Mouse (Mus musculus) left cerebral cortex, postnatal 36 days (tissue): ENCODE results near the gene Smim14. TPM values are rescaled to one million over a fixed set of nuclear protein-coding genes. Genes with fewer than 3 reads are reported as not detected.
A peak's percentile ranks its signal among the peaks of the same experiment; 100 is the strongest.

Source experiments
- DNase-seq, 2 experiments: peaks; one replicate each; pipeline ENCODE4 v3.0.0; 2021 to 2022; ENCODE audit warnings: low spot score in 2 of 2, mixed read lengths in 1 of 2
- intact Hi-C: fragments of 180-260 bp; cut with DNase I; formaldehyde crosslinking; loops from one replicate; pipeline ENCODE4 v1.15.1; 2025
- total RNA-seq, 2 experiments: library from RNA; stranded (reverse); gene quantifications; 2 replicates each; pipeline ENCODE4 v1.2.3; 2021

Gene Smim14
- total RNA-seq, 2 experiments from 2014 or later: 166 to 170 TPM

DNA sequence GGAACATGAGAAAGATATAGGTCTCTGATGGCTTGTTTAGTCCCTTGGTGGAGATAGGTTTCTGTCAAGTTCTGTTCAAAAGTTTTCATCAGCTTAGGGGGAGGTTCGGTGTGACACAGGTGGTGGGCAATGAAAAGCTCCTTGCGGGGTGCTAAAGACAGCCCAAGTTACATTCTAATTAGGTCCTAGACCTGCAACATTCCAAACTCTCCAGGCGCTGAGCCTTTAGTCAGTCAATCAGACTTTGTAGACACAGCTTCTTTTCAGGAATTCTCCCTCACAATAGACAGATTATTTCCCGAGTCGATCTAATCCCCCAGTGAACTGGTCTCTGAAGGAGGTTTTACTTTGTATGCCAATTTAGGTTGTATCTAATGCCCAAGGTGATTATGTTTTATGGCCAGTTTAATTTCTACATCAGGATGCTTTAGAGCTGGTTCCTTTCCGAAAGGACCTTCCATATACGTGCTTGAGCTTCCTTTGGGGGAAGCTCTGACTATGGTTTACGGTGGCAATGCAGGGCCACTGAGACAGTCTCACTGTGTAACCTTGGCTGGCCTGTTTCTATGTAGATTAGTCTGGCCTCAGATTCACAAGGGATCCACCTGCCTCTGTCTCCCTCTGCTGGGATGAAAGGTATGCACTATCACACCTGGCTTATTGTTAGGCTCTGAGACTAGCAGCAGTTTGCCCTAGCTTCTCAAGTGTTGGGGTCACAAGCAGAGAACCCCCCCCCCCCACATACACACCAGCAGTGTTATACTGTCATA, 11.1 kb downstream of the Smim14 start:
- intact Hi-C loops: no loop called here
- no peak for DNase-seq

DNA sequence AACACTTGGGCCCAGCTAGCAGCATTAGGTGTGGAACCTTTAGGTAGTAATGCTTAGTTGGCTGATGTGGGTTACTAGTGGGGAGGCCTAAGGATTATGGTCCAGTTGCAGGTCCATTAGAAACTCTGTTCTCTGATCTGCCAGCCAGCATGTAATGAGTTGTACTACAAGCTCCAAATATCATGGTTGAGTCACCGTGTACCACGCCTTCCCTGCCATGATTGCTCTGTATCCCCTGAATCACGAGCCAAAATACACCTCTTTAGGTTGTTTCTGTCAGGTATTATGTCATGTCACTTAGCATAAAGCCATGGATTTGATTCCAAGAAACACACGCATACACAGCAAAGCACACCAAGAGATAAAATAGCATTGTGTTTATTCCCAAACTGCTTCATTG, 12.2 kb downstream of the Smim14 start:
- intact Hi-C loops: no loop called here

DNA sequence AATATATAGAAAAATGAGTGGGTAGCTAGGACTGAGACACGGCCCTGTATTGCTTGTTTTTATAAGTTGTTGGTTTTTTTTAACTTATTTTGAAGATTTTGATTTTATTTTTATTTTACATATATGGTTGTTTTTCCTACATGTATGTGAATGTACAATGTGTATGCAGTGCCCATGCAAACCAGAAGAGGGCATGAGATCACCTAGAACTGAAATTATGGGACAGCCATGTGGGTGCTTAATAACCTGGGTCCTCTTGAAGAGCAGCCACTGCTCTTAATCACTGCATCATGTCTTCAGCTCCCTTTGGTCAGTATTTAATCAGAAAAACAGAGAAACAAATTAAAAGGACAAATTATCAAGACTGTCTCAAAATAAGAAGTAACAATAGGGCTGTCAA, 15.2 kb downstream of the Smim14 start:
- DNase-seq: no peak
- intact Hi-C loops: no loop called here

More for the DNA sequence above, 12.2 kb downstream of the Smim14 start:
- no peak for DNase-seq

DNA sequence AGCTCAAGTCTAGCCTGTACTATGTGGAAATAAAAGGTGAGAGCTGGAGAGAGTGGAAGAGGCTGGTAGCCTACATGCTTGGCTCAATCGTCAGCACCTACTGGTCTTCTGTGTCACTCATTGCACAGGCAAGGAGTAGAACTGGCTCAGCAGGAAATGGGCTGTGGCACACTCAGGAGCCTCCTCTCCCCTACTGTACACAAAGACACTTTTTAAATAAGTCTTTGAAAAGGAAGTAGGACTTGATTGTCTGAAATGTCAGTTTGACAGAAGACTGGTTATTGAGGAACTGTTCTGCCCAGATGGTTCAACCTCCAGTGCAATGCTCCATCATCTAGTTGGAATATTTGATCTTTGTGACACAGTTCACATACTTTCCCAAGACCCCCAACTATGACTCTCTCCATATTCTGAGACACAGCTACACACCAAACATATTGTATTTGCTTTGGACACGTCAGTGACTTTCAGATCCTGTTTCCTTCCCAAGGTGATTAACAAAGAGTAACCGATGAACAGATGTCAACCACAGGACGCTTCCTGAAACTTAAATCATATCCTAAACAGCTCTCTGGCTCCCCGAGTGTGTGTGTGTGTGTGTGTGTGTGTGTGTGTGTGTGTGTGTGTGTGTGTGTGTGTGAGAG, 22.2 kb downstream of the Smim14 start:
- intact Hi-C loops: no loop called here

DNA sequence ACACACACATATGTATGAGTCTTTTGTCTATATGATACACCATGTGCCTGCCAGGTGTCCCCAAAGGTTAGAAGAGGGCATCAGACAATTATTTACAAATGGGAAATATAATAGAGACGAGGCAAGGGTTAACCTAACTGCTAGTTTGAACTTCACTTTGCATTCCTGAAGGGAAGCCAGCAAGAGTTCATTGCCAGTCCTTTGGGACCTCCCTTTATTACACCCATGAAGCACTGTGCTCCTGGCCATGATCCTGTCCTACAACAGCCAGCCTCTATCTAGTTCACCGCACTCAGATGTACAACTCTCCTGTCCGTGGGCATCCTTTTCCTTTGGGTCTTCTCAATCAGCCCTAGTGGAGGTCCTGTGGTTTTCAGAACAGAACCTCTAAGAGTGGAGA, 23.5 kb downstream of the Smim14 start:
- intact Hi-C loops: no loop called here

More for the DNA sequence above, 22.2 kb downstream of the Smim14 start:
- DNase-seq: no peak

DNA sequence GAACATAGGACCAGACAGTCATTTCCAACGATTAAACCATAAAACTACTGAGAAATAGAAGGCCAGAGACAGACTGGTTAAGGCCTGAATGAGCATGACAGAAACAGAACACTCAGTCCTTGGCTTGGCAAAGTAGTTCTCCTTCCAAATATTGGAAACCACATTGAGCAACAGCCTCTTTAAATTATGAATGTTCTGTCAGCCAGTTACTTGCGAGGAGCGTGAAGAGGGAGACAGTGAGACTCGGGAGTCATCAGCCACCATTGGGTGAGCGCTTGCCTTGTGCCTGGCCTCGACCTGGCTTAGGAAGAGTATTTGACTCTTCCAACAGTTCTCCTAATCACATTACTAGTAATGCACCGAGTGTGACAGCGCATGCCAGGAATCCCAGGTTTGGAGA, 28.6 kb downstream of the Smim14 start:
- intact Hi-C loops: no loop called here
- no peak for DNase-seq

More for the DNA sequence above, 23.5 kb downstream of the Smim14 start:
- DNase-seq: no peak

DNA sequence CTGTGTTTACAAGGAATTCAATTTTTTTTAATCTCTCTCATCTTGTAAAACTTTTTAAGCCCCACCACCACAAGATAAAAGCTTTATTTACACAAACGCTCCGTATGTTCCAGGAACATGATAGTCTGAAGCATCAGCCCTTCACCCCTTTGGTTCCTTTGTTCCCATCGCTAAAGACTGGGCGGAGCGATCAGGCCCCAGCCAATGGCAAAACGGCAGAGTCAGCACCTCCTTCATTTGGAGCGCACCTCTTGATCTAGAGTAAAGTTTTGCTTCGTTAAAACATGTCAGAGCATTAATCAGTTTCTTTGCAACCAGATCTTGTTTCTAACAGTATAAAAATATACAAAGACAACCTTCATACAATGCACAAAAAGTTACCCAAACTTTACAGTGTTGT, 31.2 kb downstream of the Smim14 start:
- intact Hi-C loops: no loop called here
- DNase-seq: no peak

DNA sequence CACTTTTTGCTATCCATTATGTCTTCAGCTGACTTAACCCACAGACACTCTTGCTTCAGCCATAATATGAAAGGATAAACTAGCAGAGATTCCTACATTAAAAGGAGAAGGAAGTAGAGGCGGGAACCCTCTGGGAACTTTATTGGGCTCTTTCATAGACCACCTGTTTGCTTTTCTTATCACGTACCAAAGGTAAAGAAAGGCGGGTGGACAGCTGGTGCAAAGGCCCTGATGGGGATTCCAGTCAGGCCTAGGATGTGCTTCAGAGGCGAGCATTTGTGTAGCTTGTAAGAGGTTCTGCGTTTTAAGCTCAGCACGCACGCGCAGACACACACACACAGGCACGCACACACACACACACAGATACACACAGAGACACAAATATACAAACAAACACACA, 35.6 kb downstream of the Smim14 start:
- DNase-seq: no peak
- intact Hi-C loops: no loop called here

DNA sequence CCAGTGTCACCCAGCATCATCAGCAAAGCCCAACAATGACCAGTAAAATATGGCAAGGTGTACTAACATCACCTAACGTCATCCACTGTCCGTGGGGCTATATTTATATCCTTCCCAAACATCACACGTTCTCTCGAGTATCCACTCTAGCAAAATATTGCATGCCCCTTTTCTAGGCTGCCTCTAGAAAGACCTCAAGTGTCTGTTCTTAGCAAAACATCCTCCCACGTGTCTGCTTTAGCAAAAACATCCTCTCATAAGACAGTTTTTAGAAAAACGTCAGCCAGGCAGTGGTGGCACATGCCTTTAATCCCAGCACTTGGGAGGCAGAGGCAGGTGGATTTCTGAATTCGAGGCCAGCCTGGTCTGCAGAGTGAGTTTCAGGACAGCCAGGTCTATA, 36.8 kb downstream of the Smim14 start:
- DNase-seq: no peak
- intact Hi-C loops: no loop called here

DNA sequence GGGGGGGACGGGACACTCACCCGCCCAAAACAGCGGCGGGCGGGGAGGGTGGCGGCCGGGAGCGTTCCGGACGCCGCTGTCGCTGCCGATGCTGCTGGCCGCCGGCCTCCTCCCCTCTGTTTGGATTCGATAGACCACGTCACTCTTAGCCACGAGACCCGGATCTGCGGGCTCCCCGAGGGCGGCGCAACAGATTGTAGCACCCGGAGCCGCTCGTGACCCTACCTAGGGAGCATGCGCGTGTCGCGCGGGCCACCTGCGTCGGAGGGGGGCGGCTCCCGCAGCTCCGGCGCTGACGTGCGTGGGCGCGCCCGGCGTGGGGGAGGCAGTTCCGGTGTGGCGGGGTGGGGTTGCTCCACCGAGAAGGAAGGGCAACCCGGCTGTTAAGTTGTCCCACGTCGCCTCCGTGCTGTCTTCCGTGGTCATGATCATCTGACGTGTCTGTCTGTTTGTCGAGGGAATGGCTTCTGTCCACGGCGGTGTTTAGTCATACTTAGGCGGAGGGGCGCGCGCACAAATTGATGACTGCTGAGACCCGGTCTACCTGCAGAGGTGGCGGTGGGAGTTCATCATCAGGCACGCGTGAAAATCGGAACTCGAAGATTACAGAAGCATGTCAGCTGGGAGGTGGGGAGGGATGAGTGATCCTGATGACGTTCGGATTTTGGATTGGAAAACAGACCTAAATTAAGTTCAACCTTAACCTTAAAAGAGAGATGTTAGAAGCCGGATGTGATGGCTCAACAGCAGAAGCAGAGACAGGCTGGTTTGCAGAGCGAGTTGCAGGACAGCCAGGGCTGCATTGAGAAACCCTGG, 44.1 kb downstream of the Smim14 start, which contains the start of gene Gm43552:
Gm43552 (minus strand) TSS at position 118 of the 816 bp plus-strand sequence.
- peak; percentile 96 to 98 for DNase-seq
- intact Hi-C loops: loop anchor here (2.0 kb wide), 2 partner anchors 44 to 204 kb away; partner anchors contain the start of genes Smim14 and Ube2k

DNA sequence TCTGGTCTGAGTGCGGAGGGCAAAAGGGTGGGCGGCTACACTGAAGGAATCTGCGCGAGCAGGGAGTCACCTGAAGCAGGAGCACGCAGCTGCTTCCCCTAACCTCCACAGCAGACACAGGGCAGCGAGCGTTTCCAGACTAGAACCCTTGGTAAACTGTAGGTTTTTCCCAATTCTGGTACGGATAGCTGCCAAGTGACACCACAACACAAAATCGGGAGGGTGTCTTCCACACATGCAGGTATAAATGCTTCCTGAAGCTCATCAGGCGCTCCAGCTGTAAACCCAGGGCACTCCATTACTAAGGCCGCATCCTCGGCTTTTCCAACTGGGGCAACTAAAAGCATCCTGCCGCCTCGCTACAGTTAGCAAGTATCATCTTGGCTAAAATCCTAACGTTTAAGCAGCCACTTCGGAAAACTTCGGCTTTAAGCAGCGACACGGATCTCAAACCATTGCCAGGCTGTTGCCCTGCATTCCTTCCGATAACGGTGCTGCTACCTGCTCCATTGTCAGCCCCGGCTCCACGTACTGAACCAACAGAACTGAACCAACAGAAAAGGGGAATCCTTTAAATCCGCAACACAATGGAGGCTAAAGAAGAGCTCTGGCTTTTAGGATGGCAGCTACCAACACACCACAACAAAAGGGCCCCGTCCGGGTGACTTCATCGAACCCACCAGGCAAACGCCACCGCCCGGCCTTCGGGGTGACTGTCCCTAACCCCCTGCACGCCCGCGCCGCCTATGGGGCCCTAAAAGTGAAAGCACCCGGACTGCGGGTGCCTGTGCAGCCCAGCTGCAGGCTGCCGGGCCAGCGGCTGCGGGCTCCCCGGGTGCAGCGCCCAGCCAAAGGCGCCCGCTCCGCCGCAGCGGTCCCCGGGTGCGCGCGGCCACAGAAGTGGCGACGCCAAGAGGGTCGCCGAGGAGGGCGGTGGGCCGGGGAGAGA, 44.9 kb downstream of the Smim14 start:
- DNase-seq: peak; percentile 60 to 72

DNA sequence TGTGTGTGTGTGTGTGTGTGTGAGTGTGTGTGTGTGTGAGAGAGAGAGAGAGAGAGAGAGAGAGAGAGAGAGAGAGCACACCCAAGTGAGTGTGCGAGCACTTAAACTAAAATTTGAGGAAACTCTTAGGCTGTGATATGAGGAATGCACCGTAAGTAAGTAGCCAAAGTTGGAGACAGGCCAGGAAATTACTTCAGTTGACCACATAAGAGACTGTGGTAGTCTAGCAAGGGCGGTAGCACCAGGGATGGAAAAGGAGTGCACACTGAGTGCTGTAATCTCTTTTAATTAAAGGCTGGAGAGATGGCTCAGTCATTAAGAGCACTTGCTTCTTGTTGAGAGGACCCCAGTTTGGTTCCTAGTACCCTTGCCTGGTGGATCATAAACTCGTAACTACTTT, 47.2 kb downstream of the Smim14 start:
- intact Hi-C loops: loop anchor here (2.0 kb wide), 1 partner anchor 53 kb away; no protein-coding TSS in a partner anchor

More for the DNA sequence above, 44.9 kb downstream of the Smim14 start:
- intact Hi-C loops: loop anchor here (2.0 kb wide), 3 partner anchors 45 to 205 kb away; partner anchors contain the start of genes Smim14 and Ube2k

DNA sequence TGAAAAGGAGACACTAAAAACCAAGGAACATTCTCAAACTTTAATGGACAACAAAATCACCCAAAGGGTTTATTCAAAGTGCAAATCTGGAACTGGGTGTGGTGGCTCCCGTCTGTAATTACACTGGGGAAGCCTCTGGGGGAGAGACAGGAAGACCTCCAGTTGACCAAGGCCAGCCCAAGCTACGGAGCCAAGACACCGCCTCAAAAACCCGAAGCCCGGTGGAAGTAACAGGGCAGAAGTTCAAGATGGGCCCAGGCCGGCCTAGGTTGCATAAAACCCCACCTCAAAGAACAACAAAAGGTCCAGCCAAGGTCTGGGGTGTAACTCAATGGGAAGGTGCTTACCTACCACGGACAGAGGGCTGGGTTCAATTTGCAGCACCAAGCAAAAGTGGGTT, 48.3 kb downstream of the Smim14 start:
- intact Hi-C loops: no loop called here

More for the DNA sequence above, 47.2 kb downstream of the Smim14 start:
- no peak for DNase-seq

DNA sequence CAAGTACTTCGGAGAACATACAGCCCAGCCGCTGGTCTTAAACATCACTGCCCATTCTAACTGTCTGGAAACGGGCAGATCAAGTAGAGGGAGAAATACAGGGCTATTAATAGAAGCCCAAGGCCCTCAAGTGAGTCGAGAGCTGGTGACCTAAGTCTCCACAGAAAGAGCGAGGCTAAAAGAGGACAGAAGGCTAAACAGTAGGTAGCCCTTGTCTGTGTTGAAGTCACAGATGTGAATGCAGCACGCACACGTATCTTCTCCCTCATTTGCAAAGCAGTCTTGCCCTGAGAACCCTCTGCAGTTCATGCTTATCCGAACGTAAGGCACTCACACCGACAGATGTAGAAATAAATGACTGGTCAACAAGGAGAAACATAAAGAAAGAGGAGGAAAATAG, 49.6 kb downstream of the Smim14 start:
- intact Hi-C loops: no loop called here
- DNase-seq: no peak

More for the DNA sequence above, 48.3 kb downstream of the Smim14 start:
- no peak for DNase-seq

DNA sequence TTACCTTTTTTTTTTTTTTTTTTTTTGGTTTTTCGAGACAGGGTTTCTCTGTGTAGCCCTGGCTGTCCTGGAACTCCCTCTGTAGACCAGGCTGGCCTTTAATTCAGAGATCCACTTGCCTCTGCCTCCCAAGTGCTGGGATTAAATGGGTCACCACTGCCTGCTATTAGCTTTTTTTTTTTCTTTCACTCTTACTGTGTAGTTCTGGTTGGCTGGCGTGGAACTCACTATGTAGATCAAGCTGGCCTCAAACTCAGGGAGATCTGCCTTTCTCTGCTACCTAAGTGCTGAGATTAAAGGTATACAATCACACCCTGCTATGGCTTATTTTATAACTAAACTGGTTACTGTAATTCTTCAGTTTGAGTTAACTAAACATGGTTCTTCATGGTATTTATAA, 50.5 kb downstream of the Smim14 start:
- DNase-seq: no peak
- intact Hi-C loops: no loop called here

DNA sequence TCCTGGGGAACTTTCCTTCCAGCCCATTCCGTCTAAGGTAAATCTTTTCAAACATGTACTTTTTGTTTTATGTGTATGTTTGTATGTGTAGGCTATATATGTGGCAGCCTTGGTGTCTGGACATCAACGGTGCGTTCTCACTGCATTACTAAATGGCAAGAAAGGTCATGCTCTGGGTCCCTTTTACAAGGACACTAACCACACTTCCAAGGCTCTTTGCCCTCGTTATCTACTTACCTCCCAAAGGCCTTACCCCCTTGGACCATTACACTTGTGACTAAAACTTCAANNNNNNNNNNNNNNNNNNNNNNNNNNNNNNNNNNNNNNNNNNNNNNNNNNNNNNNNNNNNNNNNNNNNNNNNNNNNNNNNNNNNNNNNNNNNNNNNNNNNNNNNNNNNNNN, 54.0 kb downstream of the Smim14 start:
- intact Hi-C loops: no loop called here
- no peak for DNase-seq

DNA sequence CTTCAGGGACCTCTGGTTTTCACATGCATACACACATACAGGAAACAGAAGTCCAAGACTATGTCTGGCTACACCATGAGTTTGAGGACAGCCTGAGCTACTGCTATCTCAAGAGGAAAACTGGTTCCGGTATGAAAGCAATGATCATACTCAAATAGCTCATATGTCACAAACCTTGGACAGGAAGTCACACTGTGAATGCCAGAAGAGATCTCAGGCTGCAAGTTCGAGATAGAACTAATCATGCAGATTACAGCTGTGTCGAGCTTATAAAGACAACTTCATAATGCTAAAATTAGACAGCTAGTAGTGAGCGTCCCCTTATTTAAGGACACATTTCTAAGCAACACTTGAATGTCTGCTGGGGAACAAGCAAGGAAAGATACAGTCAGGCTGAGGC, 56.5 kb downstream of the Smim14 start:
- intact Hi-C loops: no loop called here

DNA sequence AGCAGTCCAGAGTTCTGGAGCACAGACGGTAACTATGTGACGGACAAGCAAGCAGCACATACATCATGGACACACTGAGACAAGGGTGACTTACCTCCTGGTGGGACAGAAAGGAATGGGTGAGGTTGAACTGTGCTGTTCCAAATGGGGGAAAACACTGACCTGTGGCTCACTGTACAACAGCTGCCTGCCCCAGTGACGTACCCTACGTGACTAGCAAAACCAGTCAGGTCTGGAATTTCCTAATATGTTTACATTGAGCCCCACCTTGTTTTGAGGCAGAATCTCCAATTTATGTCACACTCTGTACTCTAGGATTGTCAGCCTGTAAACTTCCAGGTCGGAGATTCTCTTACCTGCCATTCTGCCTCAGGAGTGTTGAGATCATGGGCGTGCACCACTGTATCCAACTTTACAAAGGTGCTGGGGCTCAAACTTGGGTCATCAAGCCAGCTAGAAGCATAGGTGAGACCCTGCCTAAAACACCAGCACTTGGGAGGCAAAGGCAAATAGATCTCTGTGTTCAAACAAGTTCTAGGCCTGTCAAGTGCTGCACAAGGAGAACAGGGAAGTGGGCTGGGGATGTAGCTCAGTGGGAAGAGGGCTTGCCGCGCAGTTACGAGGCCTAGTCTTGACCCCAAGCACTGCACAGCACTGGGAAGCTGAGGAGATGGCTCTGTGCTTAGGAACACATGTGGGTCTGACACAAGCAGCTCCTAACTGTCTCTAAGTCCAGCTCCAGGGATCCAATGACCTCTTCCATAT, 57.1 kb downstream of the Smim14 start:
- intact Hi-C loops: no loop called here
- no peak for DNase-seq

More for the DNA sequence above, 56.5 kb downstream of the Smim14 start:
- no peak for DNase-seq
